Mouse (Mus musculus) E14TG2a.4 (cell line): ENCODE results near the gene Asic1.

Experiments
- CTCF ChIP-seq: conservative IDR thresholded peaks from 2 replicates; pipeline ENCODE4 v1.5.1; 2014; ENCODE audit warnings: low read length
- NANOG ChIP-seq: IDR thresholded peaks from 2 replicates; pipeline ENCODE4 v1.6.1; 2014; ENCODE audit warnings: borderline replicate concordance, low read length, mixed read lengths
- POU5F1 ChIP-seq: IDR thresholded peaks from 2 replicates; pipeline ENCODE4 v1.6.1; 2014; ENCODE audit warnings: low read length, borderline replicate concordance

DNA sequence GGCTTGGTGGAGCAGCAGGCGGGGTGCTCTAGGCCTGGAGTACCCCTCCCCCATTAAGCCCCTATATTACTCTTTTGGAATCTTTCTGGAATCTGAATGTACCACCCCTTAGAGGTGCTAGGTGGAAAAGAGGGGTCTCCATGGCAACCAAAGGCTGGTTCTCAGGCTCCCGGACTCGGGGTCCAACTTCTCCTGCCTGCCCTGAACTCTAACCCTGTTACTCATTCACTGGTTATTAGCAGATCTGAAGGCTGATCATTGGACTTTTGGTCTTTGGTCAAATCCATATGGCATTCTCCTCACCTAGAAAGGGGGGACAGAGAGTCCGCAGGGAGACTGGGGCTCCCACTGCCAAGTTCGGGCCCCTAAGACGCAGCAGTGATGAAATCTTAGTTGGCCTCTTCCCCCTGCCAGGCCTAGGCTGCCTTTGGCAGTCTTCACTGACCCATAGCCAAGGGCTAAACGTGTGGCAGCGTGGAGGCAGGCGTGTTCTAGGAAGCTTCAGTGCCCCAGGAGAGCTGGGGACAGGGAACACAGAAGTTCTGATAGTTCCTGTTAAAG, 48.4 kb downstream of the Asic1 start:
- no peak for TF ChIP-seq CTCF
- TF ChIP-seq POU5F1 = no peak
- TF ChIP-seq NANOG = no peak
